Mouse (Mus musculus) liver, embryonic 11.5 days (tissue): ENCODE measurements around the gene Prkar2a. TPM values are rescaled to one million over a fixed set of nuclear protein-coding genes. Genes with fewer than 3 reads are reported as not detected.

Source experiments
- ATAC-seq: fragments of 200-750 bp; cut with Nextera tagmentation; replicated peaks from 2 replicates; pipeline ENCODE4 v1.8.0; 2017; ENCODE audit warnings: moderate number of reproducible peaks, mild to moderate bottlenecking, moderate TSS enrichment, moderate library complexity; ENCODE audit not compliant: low FRiP score
- DNase-seq: peaks from one replicate; pipeline ENCODE4 v3.0.0-alpha.2; 2017; ENCODE audit warnings: low spot score
- H3K27ac ChIP-seq: fragments of 300-500 bp; sonication (generic); 2 replicates; pipeline ENCODE4 v1.5.1; 2014; ENCODE audit warnings: mild to moderate bottlenecking, low read depth, low read length, control low read depth
- H3K27me3 ChIP-seq: fragments of 300-500 bp; sonication (generic); replicated peaks from 2 replicates; pipeline ENCODE4 v1.6.1; 2014; ENCODE audit warnings: low read length, mixed read lengths; ENCODE audit not compliant: control insufficient read depth, insufficient read depth
- H3K36me3 ChIP-seq: fragments of 300-500 bp; sonication (generic); 2 replicates; pipeline ENCODE4 v1.6.1; 2014; ENCODE audit warnings: mild to moderate bottlenecking, low read length, moderate library complexity, mixed read lengths; ENCODE audit not compliant: control insufficient read depth, insufficient read depth
- H3K4me1 ChIP-seq: fragments of 300-500 bp; sonication (generic); replicated peaks from 2 replicates; pipeline ENCODE4 v1.6.1; 2014; ENCODE audit warnings: low read length, mixed read lengths; ENCODE audit not compliant: control insufficient read depth, insufficient read depth
- H3K4me2 ChIP-seq: fragments of 300-500 bp; sonication (generic); 2 replicates; pipeline ENCODE4 v1.6.1; 2014; ENCODE audit warnings: mild to moderate bottlenecking, control low read depth, moderate library complexity
- H3K4me3 ChIP-seq: fragments of 300-500 bp; sonication (generic); 2 replicates; pipeline ENCODE4 v1.5.1; 2014; ENCODE audit warnings: low read depth, low read length, control low read depth
- H3K9ac ChIP-seq: fragments of 300-500 bp; sonication (generic); 2 replicates; pipeline ENCODE4 v1.6.1; 2014; ENCODE audit warnings: low read depth, low read length, control low read depth
- H3K9me3 ChIP-seq: fragments of 300-500 bp; sonication (generic); 2 replicates; pipeline ENCODE4 v1.6.1; 2016; ENCODE audit warnings: low read length, inconsistent platforms, mixed read lengths; ENCODE audit not compliant: control insufficient read depth
- WGBS: fragments of 180-500 bp; shearing (Covaris S2); extraction: QIAGEN DNeasy Blood & Tissue Kit; methylation state at CpG from one replicate; pipeline ENCODE4 v1.1.7; 2014; 5-methylcytosine and 5-hydroxymethylcytosine counted together
- polyA plus RNA-seq: library from polyadenylated mRNA; unstranded; fragments of >200 nt; fragmentation: Nextera tagmentation; extraction: Ambion mirVana; gene quantifications from 2 replicates; pipeline ENCODE4 v1.2.1, GENCODE M21; 2014

Prkar2a gene
- polyA plus RNA-seq, 1 experiment from 2014 or later, result 23.8 TPM

DNA sequence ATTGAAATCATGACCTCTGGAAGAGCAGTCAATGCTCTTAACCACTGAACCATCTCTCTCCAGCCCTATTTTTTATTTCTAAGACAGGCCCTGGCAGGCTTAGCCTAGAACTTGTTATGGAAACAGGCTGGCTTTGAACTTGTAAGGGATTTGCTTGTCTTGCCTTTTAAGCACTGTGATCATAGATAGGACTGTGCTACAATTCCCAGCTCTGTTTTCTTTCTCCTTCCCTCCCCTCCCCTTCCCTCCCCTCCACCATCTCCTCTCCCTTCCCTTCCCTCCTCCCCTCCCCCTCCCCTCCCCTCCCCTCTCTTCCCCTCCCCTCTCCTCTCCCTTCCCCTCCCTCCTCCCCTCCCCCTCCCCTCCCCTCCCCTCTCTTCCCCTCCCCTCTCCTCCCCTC, 13.4 kb downstream of the Prkar2a start:
- DNase-seq, result no peak
- ATAC-seq, result no peak
- H3K9ac ChIP-seq, result no peak overlapping the region

GRCm38 (mm10) chr9:108703373-108704110, 14.4 kb downstream of the Prkar2a start:
- H3K4me2 ChIP-seq, result no peak overlapping the region
- DNase-seq (no peak), ATAC-seq (no peak)
- no peaks in the 10 kb centered on the region for H3K27me3 ChIP-seq
- H3K4me1 ChIP-seq, result peaks cover 2% of the 10 kb centered on the region; the same call in 1 of the 2 replicates
- no peaks in the 10 kb centered on the region for H3K9me3 ChIP-seq
- no peak overlapping the region for H3K9ac ChIP-seq
- H3K4me3 ChIP-seq, result no peak overlapping the region
- WGBS, result 60% methylated on average over 12 of the region's 12 CpGs
- no peak overlapping the region for H3K27ac ChIP-seq
- H3K36me3 ChIP-seq, result no peaks in the 10 kb centered on the region

More for the DNA sequence above, 13.4 kb downstream of the Prkar2a start:
- Histone ChIP-seq H3K4me2 (no peak overlapping the region), H3K4me1 (peaks cover 2% of the 10 kb centered on the region; the same call in 1 of the 2 replicates), H3K9me3 (no peaks in the 10 kb centered on the region), H3K36me3 (no peaks in the 10 kb centered on the region), H3K4me3 (no peak overlapping the region), H3K27me3 (no peaks in the 10 kb centered on the region), H3K27ac (no peak overlapping the region)

- 76% methylated on average over 7 of the region's 7 CpGs for WGBS
- H3K9me3 ChIP-seq, result no peaks in the 10 kb centered on the region
- no peak overlapping the region for H3K9ac ChIP-seq
- H3K4me3 ChIP-seq, result no peak overlapping the region
- peaks cover 2% of the 10 kb centered on the region; the same call in 1 of the 2 replicates for H3K4me1 ChIP-seq
- H3K36me3 ChIP-seq, result no peaks in the 10 kb centered on the region
- ATAC-seq (no peak), DNase-seq (no peak)
- no peak overlapping the region for H3K27ac ChIP-seq
- no peaks in the 10 kb centered on the region for H3K27me3 ChIP-seq
- no peak overlapping the region for H3K4me2 ChIP-seq
These were observed 15.5 kb downstream of the Prkar2a start for GRCm38 (mm10) chr9:108704591-108704990.

DNA sequence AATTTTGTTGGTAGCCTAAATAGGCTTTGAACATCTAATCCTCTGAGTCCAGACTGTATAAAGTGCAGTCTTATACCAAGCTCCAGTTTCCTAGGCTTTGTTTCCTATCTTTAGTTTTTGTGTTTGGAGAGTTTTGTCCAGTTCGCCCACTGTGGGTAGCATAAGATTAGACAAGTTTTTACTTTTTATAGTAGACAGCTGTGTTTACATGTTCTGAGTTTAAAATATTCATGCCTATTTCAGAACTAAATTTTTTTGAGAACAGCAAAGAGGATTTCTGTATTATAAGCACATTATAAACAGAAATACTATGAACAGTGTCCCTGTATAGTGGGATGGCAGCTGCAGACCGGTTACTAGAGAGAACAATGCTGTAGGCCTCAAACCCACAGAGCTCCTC, 18.1 kb downstream of the Prkar2a start:
- Histone ChIP-seq H3K27me3 (no peaks in the 10 kb centered on the region), H3K9ac (no peak overlapping the region), H3K36me3 (no peaks in the 10 kb centered on the region), H3K9me3 (no peaks in the 10 kb centered on the region), H3K4me1 (peaks cover 2% of the 10 kb centered on the region; the same call in 1 of the 2 replicates), H3K4me2 (no peak overlapping the region), H3K4me3 (no peak overlapping the region), H3K27ac (no peak overlapping the region)
- ATAC-seq (no peak), DNase-seq (no peak)
- WGBS, result 87% methylated on average over 2 of the region's 2 CpGs

DNA sequence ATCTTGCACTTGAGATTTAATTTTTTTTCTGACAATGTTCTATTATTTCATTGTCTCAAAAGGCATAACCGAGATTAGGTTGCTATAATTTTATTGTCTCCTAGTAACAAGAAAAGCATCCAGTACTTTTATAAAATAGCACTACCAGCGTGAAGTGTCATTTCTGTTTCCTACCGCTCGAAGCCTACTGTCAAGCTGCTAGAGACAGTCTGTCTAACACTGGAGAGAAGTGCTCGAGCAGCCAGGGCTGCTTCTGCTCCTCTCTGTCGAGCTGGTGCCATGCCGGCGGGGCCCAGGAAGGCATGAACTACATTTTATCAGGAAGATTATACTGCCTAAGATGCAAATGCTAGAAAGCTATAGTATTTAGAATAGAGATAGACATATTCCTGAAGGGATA, 19.7 kb downstream of the Prkar2a start:
- H3K9ac ChIP-seq, result no peak overlapping the region
- no peak overlapping the region for H3K4me3 ChIP-seq
- no peaks in the 10 kb centered on the region for H3K27me3 ChIP-seq
- no peak overlapping the region for H3K27ac ChIP-seq
- H3K9me3 ChIP-seq, result no peaks in the 10 kb centered on the region
- no peaks in the 10 kb centered on the region; the same call in 1 of the 2 replicates for H3K36me3 ChIP-seq
- 86% methylated on average over 8 of the region's 8 CpGs for WGBS
- H3K4me2 ChIP-seq, result no peak overlapping the region
- H3K4me1 ChIP-seq, result peaks cover 2% of the 10 kb centered on the region; the same call in 1 of the 2 replicates
- DNase-seq (no peak), ATAC-seq (no peak)

- H3K9ac ChIP-seq, result no peak overlapping the region
- 81% methylated on average over 7 of the region's 7 CpGs for WGBS
- ATAC-seq, result no peak
These were observed 21.7 kb downstream of the Prkar2a start for GRCm38 (mm10) chr9:108710767-108711166.

GRCm38 (mm10) chr9:108716199-108716598, 27.1 kb downstream of the Prkar2a start:
- Histone ChIP-seq H3K27me3 (no peaks in the 10 kb centered on the region), H3K4me1 (no peaks in the 10 kb centered on the region), H3K9me3 (no peaks in the 10 kb centered on the region), H3K9ac (no peak overlapping the region), H3K27ac (no peak overlapping the region), H3K4me2 (no peak overlapping the region), H3K4me3 (no peak overlapping the region), H3K36me3 (no peaks in the 10 kb centered on the region; the same call in 1 of the 2 replicates)
- 74% methylated on average over 4 of the region's 4 CpGs for WGBS
- no peak for DNase-seq
- ATAC-seq, result no peak

More at GRCm38 (mm10) chr9:108710767-108711166, 21.7 kb downstream of the Prkar2a start:
- Histone ChIP-seq H3K4me3 (no peak overlapping the region), H3K4me1 (peaks cover 2% of the 10 kb centered on the region; the same call in 1 of the 2 replicates), H3K27me3 (no peaks in the 10 kb centered on the region), H3K36me3 (no peaks in the 10 kb centered on the region; the same call in 1 of the 2 replicates), H3K27ac (no peak overlapping the region), H3K9me3 (no peaks in the 10 kb centered on the region), H3K4me2 (no peak overlapping the region)
- no peak for DNase-seq

GRCm38 (mm10) chr9:108723751-108724150, 34.6 kb downstream of the Prkar2a start:
- no peak overlapping the region for H3K27ac ChIP-seq
- H3K4me3 ChIP-seq, result no peak overlapping the region
- no peaks in the 10 kb centered on the region for H3K27me3 ChIP-seq
- peaks cover 4% of the 10 kb centered on the region; the same call in 1 of the 2 replicates for H3K36me3 ChIP-seq
- DNase-seq (no peak), ATAC-seq (no peak)
- WGBS, result 65% methylated on average over 2 of the region's 2 CpGs
- no peaks in the 10 kb centered on the region for H3K9me3 ChIP-seq
- H3K9ac ChIP-seq, result no peak overlapping the region
- H3K4me2 ChIP-seq, result no peak overlapping the region
- H3K4me1 ChIP-seq, result no peaks in the 10 kb centered on the region

GRCm38 (mm10) chr9:108726116-108726515, 37.0 kb downstream of the Prkar2a start:
- no peak overlapping the region for H3K4me2 ChIP-seq
- 86% methylated on average over 5 of the region's 5 CpGs for WGBS
- no peak overlapping the region for H3K4me3 ChIP-seq

More at GRCm38 (mm10) chr9:108726116-108726515, 37.0 kb downstream of the Prkar2a start:
- H3K36me3 ChIP-seq, result peaks cover 4% of the 10 kb centered on the region; the same call in 1 of the 2 replicates
- H3K9ac ChIP-seq, result no peak overlapping the region
- no peaks in the 10 kb centered on the region for H3K27me3 ChIP-seq
- no peak overlapping the region for H3K27ac ChIP-seq
- no peak for DNase-seq
- no peak for ATAC-seq
- H3K4me1 ChIP-seq, result no peaks in the 10 kb centered on the region
- no peaks in the 10 kb centered on the region for H3K9me3 ChIP-seq
